Mouse (Mus musculus): ENCODE measurements around the gene Vmn2r115.
"Not testable (repeated sequence)": the region's sequence is repeated elsewhere in the genome, so short reads cannot be mapped to it uniquely, and the experiment has no call there.

DNA sequence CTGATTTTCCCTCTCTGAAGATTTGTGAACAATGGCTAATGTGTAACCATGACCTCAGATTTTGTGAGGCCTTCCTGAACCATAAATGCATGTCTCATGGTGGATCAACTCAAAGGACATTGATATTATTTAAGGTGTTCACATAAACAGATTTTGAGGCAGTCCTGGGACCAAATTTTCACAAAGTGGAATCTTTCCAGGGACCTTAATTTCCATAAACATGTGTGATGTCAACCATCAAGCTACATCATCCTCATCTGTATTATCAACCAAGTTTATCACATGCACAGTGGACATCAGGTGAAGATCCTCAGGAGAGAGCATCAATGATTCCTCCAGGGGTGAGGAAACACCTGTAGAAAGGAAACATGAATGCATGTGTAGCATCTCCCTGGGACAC lies 40.8 kb downstream of the Vmn2r115 start, which contains the start of gene Vmn2r116:
- TF ChIP-seq EP300, CTCF (IDR thresholded peaks at IDR 0.05; ENCODE audit: low read depth): not testable (repeated sequence)

Data from liver, embryonic 14.5 days (tissue).